Mouse (Mus musculus) kidney, adult 18-20 months (tissue): ENCODE measurements around the gene Auts2.

ENCODE experiments used
- DNase-seq: peaks from one replicate; pipeline ENCODE4 v3.0.0; 2021

Auts2 gene

DNA sequence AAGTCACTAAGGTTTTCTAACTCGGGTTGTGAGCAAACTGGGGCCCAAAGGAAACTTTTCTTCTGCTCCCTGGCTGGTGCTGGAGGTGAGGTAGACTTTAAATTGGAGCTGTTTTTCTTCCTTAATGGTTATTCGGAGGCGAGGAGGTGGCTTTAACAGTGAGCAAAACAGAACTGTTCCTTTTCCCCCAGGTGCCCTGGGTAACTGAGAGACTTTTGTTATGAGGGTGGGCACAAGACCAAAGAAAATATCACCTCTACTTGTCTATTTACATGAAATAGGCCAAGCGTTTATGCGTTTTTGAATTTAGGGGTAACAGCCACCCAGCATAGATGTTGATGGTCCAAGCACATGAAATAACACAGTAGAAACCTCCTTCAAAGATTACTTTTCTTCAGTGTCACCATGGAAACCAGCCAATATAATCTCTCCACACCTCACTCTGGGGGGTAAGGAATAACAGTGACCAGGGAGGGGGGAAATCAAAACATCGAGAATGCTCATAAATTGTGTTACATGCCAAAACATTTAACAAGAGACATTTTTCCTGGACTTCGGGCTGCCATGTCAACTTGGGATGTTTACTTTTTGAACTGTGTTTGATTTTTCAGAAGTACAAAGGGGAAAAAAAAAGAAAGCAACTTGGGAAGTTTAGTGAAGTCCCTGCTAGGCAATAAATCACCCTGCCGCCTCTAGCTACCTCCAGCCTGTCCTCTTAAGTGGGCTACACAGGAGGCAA lies 832.2 kb downstream of the Auts2 start:
- DNase-seq = no peak

DNA sequence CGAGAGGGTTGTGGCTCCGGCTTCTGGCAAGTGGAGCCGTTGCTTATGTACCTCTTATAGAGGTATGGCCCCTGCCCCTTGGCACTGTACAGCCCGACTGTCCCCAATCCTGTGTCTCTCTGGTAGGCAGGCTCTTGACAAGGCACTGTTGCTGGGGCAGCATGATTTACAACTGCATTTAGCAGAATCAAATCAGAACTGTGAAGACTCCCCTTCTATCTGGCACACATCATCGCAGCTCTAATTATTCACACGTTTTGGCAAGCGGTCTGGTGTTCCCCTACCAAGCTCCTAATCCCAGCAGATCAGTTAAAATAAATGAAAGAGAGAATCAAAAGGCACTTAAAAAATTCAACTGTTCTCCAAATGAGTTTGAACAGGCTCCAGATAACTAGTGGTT lies 835.7 kb downstream of the Auts2 start:
- no peak for DNase-seq

DNA sequence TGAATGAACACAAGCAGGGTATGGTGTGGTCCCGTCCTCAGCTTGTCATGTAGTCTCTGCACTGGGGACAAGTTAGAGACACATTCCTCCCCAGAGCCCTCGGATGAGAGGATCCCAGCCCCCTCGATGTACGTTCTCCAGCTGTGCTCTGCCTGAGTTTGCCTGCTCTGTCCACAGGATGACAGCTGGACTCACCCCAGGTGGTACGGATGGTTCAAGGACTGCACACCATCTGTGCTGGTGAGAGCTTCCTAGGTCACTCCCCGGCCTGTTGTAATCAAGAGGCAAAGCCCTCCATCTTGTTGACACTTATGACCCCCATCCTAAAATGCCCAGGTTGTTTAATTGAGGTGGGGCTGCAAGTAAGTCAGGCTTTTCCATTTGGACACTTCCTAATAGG lies 839.4 kb downstream of the Auts2 start:
- DNase-seq = no peak

DNA sequence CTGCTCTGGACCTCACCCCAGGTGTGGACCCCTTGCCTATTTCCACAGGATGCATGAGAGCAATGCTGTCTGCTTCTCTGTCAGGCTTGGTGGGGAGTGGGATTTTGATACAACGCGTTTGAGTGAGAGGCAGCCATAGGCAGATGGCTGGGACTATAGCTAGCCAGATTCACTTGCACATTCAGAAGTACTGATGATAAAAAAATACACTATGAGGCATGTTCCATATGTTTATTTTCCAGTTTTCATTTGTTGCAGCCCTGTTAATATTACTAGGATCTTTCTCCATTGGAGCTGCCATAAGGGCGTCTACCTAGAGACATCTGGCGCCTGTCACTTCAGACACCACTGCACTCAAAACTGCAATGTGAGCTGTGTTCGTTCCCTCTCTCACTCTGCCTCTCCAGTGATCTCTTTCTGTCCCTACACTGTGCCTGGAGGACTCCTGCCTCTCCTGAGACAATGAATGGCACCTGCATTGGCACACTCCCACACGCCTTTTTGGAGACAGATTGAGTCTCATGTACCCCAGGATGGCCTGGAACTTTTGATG lies 840.2 kb downstream of the Auts2 start:
- DNase-seq = no peak

DNA sequence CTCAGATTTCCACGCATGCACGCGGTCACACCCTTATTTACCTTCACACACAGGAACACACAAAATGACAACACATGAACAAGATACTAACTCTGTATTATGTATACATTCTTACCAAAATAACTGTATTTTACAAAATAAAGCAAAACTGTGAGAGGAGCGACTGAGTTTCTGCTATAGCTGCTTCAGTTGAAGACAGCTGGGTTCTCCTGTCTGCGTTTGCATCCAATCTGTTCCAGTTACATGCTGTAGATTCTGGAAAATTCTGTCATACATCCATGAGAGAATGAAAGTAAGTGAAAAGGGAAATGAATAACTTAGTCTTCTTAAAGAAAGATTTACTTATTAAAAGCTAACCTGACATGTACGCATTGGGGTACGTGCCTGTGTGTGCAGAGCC lies 844.2 kb downstream of the Auts2 start:
- no peak for DNase-seq

DNA sequence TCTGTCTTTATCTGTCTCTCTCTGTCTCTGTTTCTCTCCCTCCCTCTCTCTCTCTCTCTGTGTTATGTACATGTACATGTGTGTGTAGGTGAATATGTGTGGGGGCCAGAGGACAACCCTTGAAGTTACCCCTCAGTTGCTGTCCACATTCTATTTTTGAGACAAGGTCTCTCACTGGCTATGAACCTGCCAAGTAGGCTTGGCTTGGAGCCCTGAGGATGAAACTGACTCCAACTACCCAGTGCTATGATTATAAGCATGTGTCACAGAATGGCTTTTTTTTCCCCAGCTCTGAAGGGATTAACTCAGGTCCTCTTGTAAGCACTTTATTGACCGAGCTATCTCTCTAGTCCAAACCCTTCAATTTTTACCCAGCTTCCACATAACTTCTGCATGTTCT lies 852.4 kb downstream of the Auts2 start:
- DNase-seq = no peak

DNA sequence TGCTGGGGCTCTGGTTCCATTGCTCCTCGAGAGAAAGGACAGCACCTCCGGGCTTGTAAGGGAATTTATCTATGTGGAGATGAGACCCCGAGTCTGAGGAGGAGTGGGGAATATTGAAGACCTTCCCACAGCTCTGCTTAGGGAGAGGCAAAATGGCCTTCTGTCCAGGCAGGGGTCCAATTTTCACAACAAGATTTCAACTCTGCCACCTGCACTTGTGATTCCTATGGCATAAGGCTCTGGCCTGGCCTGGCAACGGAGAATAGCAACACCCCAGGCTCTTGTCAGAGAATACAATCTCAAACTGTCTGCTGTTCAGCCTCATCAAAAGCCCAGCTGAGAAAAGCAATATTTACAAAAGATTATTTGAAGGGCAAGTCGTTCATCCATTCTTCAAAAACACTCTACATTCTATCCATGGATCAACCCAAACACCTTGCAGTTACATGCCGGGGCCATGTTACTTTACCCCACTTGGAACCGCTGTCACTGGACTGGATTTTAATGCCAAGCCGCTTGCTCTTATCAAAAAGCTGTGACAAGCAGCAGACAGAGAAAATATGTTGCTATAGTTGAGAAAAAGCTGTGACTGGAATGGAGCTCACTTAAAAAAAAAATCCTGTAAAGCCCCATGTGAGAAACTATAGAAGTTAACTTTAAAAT lies 856.1 kb downstream of the Auts2 start:
- DNase-seq = no peak

DNA sequence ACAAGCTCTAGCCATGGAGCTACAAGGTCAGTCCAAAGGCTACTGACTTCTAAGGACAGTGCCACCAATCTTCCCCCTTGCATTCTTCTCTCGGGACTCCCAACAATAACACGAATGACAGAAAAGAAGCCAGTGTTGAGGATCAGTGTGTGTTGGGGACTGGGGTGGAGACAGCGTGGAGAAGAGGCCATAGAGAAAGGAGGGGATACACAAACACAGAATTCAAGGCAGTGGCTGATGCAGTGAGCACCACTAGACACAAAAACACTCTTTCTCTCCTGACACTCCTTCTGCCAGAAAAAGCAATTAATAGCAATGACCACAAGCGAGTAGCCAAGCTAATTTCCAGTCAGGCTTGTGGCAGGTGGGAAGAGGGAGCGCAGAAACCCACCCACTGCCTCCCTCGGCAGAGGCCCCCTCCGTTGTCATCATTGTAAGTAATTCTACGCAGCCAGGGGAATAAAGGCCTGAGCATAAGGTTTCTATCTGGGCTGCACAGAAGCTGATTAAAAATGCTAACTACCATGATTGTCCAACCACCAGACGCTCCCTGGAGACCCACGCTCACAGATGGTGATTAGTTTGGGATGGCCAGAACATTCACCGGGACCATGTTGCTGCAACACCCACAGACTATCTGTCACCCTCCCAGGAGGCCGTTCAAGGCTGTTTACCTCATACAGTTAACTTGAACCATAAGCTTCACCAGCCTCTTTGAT lies 862.9 kb downstream of the Auts2 start:
- DNase-seq = no peak

DNA sequence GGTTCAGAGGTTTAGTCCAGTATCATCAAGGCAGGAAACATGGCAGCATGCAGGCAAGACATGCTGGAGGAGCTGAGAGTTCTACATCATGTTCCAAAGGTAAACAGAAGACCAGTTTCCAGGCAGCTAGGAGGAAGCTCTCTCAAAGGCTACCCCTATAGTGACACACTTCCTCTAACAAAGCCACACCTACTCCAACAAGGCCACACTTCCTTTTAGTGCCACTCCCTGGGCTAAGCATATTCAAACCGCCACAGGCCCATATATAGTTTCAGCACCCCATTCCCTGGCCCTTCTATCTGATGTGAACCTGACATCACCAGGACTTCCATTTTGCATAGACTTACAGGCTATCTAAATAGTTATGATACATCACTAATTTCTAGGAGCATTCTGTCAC lies 863.6 kb downstream of the Auts2 start:
- DNase-seq = no peak

DNA sequence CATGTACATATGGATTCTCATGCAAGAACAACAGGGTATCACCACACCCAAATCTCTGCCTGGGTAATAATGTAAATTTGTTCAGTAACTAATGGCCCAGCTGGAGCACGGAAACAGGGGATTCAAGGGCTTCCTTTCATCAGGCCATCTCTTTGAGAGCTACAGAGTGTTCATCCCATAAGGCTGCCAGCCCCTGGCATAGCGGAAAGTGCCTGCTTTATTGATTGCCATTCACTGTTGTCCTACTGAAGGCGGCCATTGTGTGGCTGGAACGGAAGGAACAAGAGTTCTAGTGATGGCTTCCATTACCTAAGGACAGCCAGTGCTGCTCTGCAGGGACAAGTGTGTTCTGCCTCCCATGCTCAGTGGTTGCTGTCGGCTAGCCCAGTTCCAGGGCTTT lies 865.6 kb downstream of the Auts2 start:
- DNase-seq = no peak

DNA sequence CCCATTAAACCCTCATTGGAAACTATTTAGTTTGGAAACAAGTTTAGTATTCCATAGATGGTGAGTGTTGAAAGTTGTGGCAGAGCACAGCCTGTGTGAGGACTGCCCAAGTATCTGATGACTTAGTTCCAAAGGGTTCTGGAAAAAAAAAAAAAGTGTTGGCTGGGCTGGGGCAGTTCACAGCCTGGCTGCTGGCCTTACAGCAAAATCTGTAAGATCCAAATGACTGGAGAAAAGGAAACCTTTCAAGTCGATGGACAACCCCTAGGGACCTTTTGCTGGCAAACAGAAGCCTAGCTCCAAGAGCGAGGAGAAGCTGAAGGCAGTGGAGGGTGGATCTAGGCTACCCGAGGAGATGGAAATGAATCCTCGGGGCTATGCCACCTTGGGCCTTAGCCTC lies 869.4 kb downstream of the Auts2 start:
- DNase-seq = no peak

DNA sequence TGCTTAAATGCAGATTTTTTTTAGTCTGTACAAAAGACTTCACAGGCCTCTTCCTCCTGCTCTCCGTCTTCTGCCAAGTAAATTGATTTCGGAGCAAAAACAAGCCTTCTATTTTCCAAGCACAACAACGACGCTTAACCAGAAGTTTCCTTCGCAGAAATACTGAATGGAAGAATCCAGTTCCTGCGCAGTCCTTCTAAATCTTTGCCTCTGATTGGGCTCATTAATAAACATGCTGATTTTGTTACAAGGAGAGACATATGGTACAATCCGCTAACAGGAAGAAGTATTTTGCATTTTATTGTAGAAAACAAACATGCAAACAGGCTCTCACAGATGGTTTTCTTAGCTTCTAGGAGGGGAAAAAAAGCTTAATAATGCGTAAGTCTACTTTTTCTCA lies 878.1 kb downstream of the Auts2 start:
- no peak for DNase-seq

DNA sequence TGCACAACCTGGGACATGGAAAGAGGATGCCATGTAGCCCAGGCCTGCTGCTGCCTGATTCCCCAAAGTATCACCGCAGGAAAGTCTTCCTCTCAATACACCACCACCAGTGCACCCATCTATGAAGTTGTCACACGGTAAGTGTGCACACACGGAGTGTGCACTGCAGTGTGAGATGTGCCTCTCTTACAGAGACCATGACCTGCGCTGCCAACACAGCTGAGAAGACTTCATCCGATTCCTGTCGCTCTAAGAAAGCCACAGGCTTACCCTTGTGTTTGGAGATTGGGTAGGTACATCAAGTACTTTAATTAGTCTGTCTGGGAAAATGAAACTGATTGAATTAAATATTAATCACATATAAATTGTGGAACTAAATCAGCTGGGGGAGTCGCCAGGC lies 878.5 kb downstream of the Auts2 start:
- DNase-seq = no peak

DNA sequence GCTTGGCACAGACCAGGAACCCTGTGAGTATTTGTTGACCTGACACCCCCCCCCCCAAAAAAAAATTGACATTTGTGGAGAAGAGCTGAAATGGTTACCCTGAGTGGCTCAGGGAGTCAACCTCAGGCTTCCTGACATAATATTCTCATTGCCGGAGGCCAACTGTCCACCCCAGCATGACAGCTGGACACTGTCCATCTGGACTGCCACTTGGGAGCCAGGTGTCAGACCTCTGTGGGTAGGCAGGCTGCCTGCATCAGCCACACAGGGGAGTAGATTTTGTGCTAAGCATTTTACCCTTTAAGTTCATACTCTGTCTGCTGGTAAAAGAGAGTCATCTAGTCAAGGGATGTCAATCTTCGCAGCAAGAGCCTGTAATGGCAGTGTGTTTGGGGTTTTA lies 880.5 kb downstream of the Auts2 start:
- DNase-seq = no peak

DNA sequence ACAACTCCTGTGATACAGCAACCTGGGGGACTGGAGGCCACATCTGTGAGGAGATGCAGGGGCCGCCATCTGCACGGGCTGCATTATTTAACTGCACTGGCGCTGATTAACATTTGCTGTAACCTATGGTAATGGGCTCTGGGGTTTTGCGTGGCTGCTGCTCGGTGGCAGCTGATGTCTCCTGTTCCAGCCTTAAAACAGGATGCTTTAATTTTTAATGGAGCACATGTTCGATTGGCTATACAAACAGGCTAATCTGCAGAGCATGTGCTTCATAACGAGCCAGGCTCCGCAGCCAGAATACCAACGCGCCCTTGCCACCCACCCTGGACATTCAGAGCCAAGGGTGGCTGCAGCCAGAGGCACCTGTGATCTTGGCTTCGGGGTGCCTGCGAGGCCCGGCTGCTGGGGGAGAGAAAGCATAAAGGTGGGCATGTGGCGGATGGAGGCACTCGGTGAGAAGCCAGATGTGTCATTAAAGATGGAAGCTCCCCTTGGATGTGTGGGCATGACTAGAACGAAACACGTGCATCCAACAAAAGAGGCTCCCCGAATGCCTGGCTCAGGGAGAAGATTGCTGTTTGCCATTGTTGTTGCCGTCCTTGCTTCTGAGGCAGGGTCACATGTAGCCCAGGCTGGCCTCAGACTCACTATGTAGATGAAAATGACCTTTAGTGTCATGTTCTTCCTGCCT lies 884.2 kb downstream of the Auts2 start:
- DNase-seq = no peak

DNA sequence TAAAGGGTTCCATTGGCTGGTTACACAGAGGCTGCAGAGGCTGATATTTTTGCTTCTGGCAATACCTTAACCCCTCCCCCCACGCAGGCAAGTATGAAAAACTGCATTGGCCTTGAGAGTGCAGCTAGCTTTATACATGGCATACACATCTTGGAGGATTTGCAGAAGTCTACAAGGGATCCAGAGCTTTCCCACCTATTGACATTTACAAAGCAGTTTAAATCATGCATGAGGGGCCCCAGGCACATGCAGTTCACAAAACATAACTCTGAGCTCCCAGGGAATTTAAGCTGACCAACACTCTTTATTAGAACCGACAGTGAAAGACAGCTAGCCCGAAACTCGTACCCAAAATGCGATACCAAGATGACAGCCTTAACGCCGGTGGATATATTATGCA lies 888.9 kb downstream of the Auts2 start:
- no peak for DNase-seq

DNA sequence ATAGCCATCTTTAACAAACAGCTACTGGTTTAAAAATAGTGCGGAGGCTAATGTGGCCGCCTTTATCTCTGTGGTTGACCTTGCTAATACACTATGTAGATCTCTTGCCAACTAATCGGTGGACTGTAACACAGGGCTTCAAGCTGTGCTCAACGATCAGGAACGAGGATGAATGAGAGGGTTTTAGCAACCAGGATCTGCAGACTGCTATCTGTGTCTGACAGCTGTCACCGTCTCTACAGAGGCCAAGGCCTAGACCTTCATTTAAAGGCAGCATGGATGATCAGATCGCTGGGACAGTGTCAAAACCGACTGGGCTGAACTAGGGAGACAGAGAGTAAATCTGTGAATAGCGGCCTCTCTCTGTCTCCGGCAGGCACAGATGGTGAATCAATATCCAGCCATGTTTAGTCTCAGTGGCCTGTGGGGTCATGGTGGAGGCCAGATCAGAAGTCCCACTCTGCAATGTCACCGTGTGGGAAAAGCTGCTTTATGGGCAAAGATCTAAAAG lies 892.7 kb downstream of the Auts2 start:
- DNase-seq = peak; percentile 35

DNA sequence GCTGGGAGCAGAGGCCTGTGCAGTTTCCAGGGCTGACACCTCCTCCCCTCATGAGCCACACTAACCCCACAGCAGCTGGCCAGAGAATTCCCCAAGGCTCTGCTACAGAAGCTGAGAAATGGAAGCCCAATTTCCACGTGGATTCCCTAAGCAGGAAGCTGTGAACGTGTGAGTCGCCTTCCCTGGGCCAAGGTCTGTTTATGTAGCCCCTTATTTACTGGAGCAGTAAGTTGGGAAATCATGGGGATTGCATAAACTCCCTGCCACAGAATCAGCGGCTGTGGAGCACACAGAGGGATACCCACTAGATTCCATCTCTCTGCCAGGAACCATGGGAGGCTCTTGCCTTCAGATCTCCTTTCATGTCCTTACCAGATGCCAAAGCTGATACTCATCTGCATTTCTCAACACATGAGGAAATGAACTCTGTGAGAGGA lies 895.4 kb downstream of the Auts2 start:
- DNase-seq = peak; percentile 34

DNA sequence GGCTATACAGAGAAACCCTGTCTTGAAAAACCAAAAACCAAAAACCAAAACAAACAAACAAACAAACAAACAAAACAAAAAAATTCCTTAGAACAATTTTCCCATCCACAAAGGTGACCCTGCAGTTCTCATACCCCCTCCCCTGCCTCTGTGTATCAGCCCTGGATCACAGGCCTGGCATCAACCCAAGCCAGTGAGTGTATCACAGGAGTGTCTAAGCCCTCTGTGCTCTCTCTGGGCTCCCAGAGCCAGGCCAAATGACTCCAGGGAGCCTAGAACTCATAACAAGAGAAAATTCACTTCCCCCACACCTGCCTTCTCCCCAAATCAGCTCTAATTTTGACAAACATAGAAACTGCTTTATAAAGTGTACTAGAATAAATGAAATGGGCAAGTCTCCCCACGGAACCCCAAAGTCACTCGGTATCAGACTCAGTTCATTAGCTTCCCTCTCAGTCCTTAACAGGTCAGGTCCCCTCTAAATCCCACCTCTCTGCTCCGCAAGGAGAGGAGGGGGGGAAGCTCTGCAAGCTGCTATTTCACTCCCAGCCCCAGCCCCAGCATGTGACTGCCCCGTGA lies 896.0 kb downstream of the Auts2 start:
- no peak for DNase-seq

DNA sequence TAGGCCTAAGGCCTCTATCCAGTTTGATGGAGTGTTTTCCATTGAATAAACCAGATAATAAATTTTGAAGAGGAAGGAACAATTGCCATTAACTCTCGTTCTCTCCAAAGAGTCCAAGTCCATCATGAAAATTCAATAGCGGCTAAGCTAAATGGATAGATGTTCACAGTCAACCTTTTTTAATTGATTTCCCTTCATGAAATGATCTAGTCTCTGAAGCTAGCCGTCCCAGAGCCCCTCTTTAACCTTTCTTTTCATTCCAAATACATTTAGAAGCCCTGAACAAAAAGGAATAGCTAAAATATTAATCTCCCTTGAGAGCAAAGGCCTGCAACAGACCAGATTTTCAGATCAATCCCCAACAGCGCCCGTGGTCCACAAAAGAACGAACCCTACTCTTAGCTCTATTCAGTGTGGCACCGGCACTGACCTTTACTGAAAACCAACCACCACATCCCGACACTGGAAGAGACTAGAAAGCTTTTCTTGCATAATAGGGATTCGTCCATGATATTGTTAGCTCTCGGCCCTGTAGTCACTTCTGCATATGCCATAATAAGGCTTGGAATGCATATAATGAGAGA lies 896.9 kb downstream of the Auts2 start:
- no peak for DNase-seq

DNA sequence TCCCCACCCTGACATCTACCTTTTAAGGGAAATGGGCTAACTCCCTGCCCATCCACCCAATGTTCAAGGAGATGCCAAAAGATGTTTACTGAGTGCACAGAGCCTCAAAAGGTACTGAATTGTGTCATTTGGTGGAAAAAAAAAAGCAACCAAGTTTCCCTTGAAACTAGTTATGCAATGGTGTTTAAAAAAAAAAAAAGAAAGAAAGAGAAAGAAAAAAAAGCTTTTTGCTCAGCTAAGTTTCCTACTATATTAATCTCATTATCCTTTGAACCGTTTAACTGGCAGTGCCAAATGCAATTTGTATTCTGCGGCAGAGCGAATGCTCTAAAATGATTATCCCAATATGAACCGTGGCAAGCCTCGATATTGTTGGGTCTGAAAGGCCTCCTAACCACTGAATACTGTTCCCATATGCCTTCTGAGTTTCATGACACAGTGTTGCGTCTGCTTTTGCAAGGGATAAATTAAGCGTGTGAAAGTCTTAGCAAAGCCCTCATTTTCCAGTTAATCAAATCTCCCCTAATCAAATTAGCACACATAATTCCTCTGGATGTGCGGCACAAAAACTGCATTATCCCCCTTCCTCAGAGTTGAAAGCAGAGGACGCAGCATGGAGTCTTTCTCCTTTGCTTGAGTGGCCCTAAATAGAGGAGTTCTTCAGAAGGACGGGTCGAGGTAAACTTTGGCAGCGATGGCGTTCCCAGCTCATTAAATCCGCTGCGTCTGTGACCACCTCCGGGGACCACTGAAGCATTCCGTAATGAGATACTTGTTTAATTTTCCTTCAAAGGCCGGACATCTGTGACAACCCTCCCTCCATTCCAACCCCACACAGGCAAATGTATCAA lies 897.6 kb downstream of the Auts2 start:
- no peak for DNase-seq
